Mouse (Mus musculus): ENCODE measurements around the gene Mapk3. TPM values are rescaled to one million over a fixed set of nuclear protein-coding genes. Genes with fewer than 3 reads are reported as not detected.

Mapk3 gene
- total and polyA plus RNA-seq, 3 experiments: 22.4 to 48.5 (median 25.3) TPM

GRCm38 (mm10) chr7:126766201-126766600, 6.8 kb downstream of the Mapk3 start, which contains the start of gene Gdpd3:
Gene Gdpd3 (plus strand): TSS chr7:126766334.
- Histone ChIP-seq H3K36me3 (replicated peaks in 1 of 2; ENCODE audit: control insufficient read depth in 1 of 2, insufficient read depth in 1 of 2, low read length in 1 of 2) (peaks cover 39 to 90% of the 10 kb centered on the region in 2 experiments), H3K9ac (ENCODE audit: insufficient read depth, low read depth) (no peak within 1 kb of the TSS), H3K79me2 (replicated peaks; ENCODE audit: control insufficient read depth, extremely low read depth, insufficient read depth, poor library complexity, severe bottlenecking) (no peaks in the 10 kb centered on the region), H3K9me3 (replicated peaks; ENCODE audit: low read length) (no peaks in the 10 kb centered on the region), H3K27me3 (replicated peaks) (no peaks in the 10 kb centered on the region), H3K27ac (ENCODE audit: insufficient read depth, low read depth) (no peak within 1 kb of the TSS), H3K4me3 (replicated peaks in 1 of 3; ENCODE audit: low read depth in 2 of 3, low read length in 2 of 3, poor library complexity in 1 of 3) (no peak within 1 kb of the TSS), H3K4me2 (ENCODE audit: insufficient read depth, low read depth, poor library complexity, severe bottlenecking) (no peak within 1 kb of the TSS), H3K4me1 (ENCODE audit: control insufficient read depth in 1 of 2, insufficient read depth in 2 of 2) (peaks cover 2 to 25% of the 10 kb centered on the region in 2 experiments; a peak in 3 of 4 replicates)
- TF ChIP-seq SIN3A (IDR thresholded peaks at IDR 0.05; ENCODE audit: low read length) (no peak), TCF12 (IDR thresholded peaks at IDR 0.05; ENCODE audit: low read depth, low read length) (no peak), JUN (IDR thresholded peaks at IDR 0.05; ENCODE audit: insufficient read depth, low read depth, low read length) (no peak), SMC3 (IDR thresholded peaks at IDR 0.05; ENCODE audit: low read depth, low read length) (no peak), MAZ (IDR thresholded peaks at IDR 0.05; ENCODE audit: low read depth, low read length) (no peak), E2F4 (IDR thresholded peaks at IDR 0.05; ENCODE audit: insufficient replicate concordance, low read depth, low read length) (no peak), ZMIZ1 (IDR thresholded peaks at IDR 0.05; ENCODE audit: low read depth, low read length) (no peak), JUND (conservative IDR thresholded peaks at IDR 0.05; ENCODE audit: low read depth, low read length) (no peak), ZNF384 (IDR thresholded peaks at IDR 0.05; ENCODE audit: low read depth, low read length) (no peak), HCFC1 (IDR thresholded peaks at IDR 0.05; ENCODE audit: low read depth, low read length) (no peak), KAT2A (IDR thresholded peaks at IDR 0.05; ENCODE audit: insufficient replicate concordance, low read length) (no peak), POLR2AphosphoS2 (IDR thresholded peaks at IDR 0.05; ENCODE audit: low read depth, low read length) (no peak)
- no peak for DNase-seq (ENCODE audit: extremely low read depth)
- dilution Hi-C loops (cut with MboI; ENCODE audit: extremely low pct_ligation_motif_present, extremely low pct_unique_long_range_greater_than_20kb, low sequenced_read_pairs) (no loop called here), in situ Hi-C loops (cut with MboI; ENCODE audit: low pct_ligation_motif_present, low pct_unique_long_range_greater_than_20kb, low sequenced_read_pairs) (no loop called here)

- Histone ChIP-seq H3K4me3 (replicated peaks in 1 of 3; ENCODE audit: low read depth in 2 of 3, low read length in 2 of 3, poor library complexity in 1 of 3) (no peak overlapping the region), H3K9ac (ENCODE audit: insufficient read depth, low read depth) (no peak overlapping the region), H3K4me2 (ENCODE audit: insufficient read depth, low read depth, poor library complexity, severe bottlenecking) (no peak overlapping the region), H3K36me3 (replicated peaks in 1 of 2; ENCODE audit: control insufficient read depth in 1 of 2, insufficient read depth in 1 of 2, low read length in 1 of 2) (peaks cover 40 to 88% of the 10 kb centered on the region in 2 experiments), H3K27ac (ENCODE audit: insufficient read depth, low read depth) (no peak overlapping the region), H3K27me3 (replicated peaks) (no peaks in the 10 kb centered on the region), H3K4me1 (ENCODE audit: control insufficient read depth in 1 of 2, insufficient read depth in 2 of 2) (peaks cover 0 to 18% of the 10 kb centered on the region in 2 experiments; a peak in 2 of 4 replicates), H3K9me3 (replicated peaks; ENCODE audit: low read length) (no peaks in the 10 kb centered on the region), H3K79me2 (replicated peaks; ENCODE audit: control insufficient read depth, extremely low read depth, insufficient read depth, poor library complexity, severe bottlenecking) (no peaks in the 10 kb centered on the region)
- dilution Hi-C loops (cut with MboI; ENCODE audit: extremely low pct_ligation_motif_present, extremely low pct_unique_long_range_greater_than_20kb, low sequenced_read_pairs) (no loop called here), in situ Hi-C loops (cut with MboI; ENCODE audit: low pct_ligation_motif_present, low pct_unique_long_range_greater_than_20kb, low sequenced_read_pairs) (no loop called here)
- DNase-seq (ENCODE audit: extremely low read depth): no peak
- TF ChIP-seq ZNF384 (IDR thresholded peaks at IDR 0.05; ENCODE audit: low read depth, low read length) (no peak), UBTF (IDR thresholded peaks at IDR 0.05; ENCODE audit: low read depth, low read length) (no peak), ZKSCAN1 (IDR thresholded peaks at IDR 0.05; ENCODE audit: borderline replicate concordance, low read depth, low read length) (no peak), NRF1 (IDR thresholded peaks at IDR 0.05; ENCODE audit: low read depth, low read length) (no peak), USF2 (conservative IDR thresholded peaks at IDR 0.05; ENCODE audit: low read depth, low read length) (no peak), SIN3A (IDR thresholded peaks at IDR 0.05; ENCODE audit: low read length) (no peak), E2F4 (IDR thresholded peaks at IDR 0.05; ENCODE audit: insufficient replicate concordance, low read depth, low read length) (no peak), TBP (conservative IDR thresholded peaks at IDR 0.05; ENCODE audit: low read depth, low read length) (no peak), RAD21 (IDR thresholded peaks at IDR 0.05; ENCODE audit: low read depth, low read length) (no peak), KAT2A (IDR thresholded peaks at IDR 0.05; ENCODE audit: insufficient replicate concordance, low read length) (no peak), ETS1 (conservative IDR thresholded peaks at IDR 0.05; ENCODE audit: low read depth, low read length) (no peak), USF1 (IDR thresholded peaks at IDR 0.05; ENCODE audit: low read depth, low read length) (no peak), MAX (IDR thresholded peaks at IDR 0.05; ENCODE audit: low read length) (no peak), JUN (IDR thresholded peaks at IDR 0.05; ENCODE audit: insufficient read depth, low read depth, low read length) (no peak), RCOR1 (conservative IDR thresholded peaks at IDR 0.05; ENCODE audit: low read depth, low read length) (no peak), CHD1 (IDR thresholded peaks at IDR 0.05; ENCODE audit: low read depth, low read length) (no peak), POLR2A (IDR thresholded peaks at IDR 0.05; ENCODE audit: low read depth, low read length) (no peak)
Measured at GRCm38 (mm10) chr7:126767001-126767400, 7.6 kb downstream of the Mapk3 start.
